Mouse (Mus musculus) heart, embryonic 13.5 days (tissue): ENCODE results near the gene Krcc1. TPM values are rescaled to one million over a fixed set of nuclear protein-coding genes. Genes with fewer than 3 reads are reported as not detected.

Experiments used
- ATAC-seq: fragments of 200-750 bp; cut with Nextera tagmentation; 2 replicates; pipeline ENCODE4 v1.8.0; 2017; ENCODE audit warnings: moderate TSS enrichment; ENCODE audit not compliant: insufficient number of reproducible peaks, low FRiP score, low TSS enrichment; ENCODE audit errors: extremely low read depth
- H3K27ac ChIP-seq: fragments of 300-500 bp; sonication (generic); replicated peaks from 2 replicates; pipeline ENCODE4 v1.5.1; 2015; ENCODE audit warnings: moderate library complexity, mild to moderate bottlenecking, inconsistent platforms
- H3K27me3 ChIP-seq: fragments of 300-500 bp; sonication (generic); replicated peaks from 2 replicates; pipeline ENCODE4 v1.6.1; 2015; ENCODE audit warnings: mild to moderate bottlenecking, inconsistent platforms
- H3K36me3 ChIP-seq: fragments of 300-500 bp; sonication (generic); 2 replicates; pipeline ENCODE4 v1.6.1; 2015; ENCODE audit warnings: mild to moderate bottlenecking, inconsistent platforms
- H3K4me1 ChIP-seq: fragments of 300-500 bp; sonication (generic); 2 replicates; pipeline ENCODE4 v1.6.1; 2015; ENCODE audit warnings: inconsistent platforms
- H3K4me2 ChIP-seq: fragments of 300-500 bp; sonication (generic); 2 replicates; pipeline ENCODE4 v1.6.1; 2015; ENCODE audit warnings: inconsistent platforms, mild to moderate bottlenecking, moderate library complexity
- H3K4me3 ChIP-seq: fragments of 300-500 bp; sonication (generic); 2 replicates; pipeline ENCODE4 v1.5.1; 2015; ENCODE audit warnings: moderate library complexity, mild to moderate bottlenecking, inconsistent platforms
- H3K9ac ChIP-seq: fragments of 300-500 bp; sonication (generic); 2 replicates; pipeline ENCODE4 v1.6.1; 2015; ENCODE audit warnings: inconsistent platforms, mild to moderate bottlenecking, moderate library complexity
- H3K9me3 ChIP-seq: fragments of 300-500 bp; sonication (generic); 2 replicates; pipeline ENCODE4 v1.6.1; 2016; ENCODE audit warnings: inconsistent platforms
- WGBS: fragments of 180-500 bp; shearing (Covaris S2); methylation state at CpG from one replicate; pipeline ENCODE4 v1.1.7; 2015; ENCODE audit warnings: mixed read lengths; 5-methylcytosine and 5-hydroxymethylcytosine counted together
- polyA plus RNA-seq: library from polyadenylated mRNA; unstranded; fragments of >200 nt; fragmentation: Nextera tagmentation; extraction: Ambion mirVana; gene quantifications from 2 replicates; pipeline ENCODE4 v1.2.1, GENCODE M21; 2015

Gene Krcc1
- polyA plus RNA-seq, 1 experiment from 2014 or later: 48.5 TPM

DNA sequence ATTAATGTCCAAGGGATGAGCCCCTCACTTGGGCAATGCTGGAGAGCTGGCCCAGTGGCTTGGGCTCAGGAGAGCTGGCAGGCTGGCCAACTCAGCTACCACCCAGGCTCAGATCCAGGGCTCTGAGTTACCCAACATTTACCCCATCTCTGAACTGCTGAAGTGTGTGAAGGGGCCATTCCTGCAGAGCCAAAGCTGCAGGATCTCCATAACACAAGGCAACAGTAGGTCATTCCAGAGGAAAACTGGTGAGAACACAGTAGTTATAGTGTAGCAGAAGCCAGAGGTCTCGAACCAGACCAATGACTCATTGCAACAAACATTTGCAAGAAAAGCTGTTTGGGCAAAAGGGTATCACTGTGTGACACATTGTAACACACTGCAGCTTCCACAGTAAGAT is 28.7 kb upstream of the Krcc1 start:
- 0 out of 2 replicates have a peak, but pooled peaks cover 2% of the 10 kb centered on the region for H3K9me3 ChIP-seq
- H3K4me2 ChIP-seq: no peak overlapping the region
- no peak overlapping the region for H3K9ac ChIP-seq
- ATAC-seq: no peak
- H3K27ac ChIP-seq: peak overlapping the region; percentile 38
- peaks cover 37% of the 10 kb centered on the region for H3K36me3 ChIP-seq
- H3K4me1 ChIP-seq: peaks cover 24% of the 10 kb centered on the region
- H3K27me3 ChIP-seq: no peaks in the 10 kb centered on the region
- WGBS: 67% methylated on average over 1 of the region's 1 CpGs
- no peak overlapping the region for H3K4me3 ChIP-seq

- WGBS: 82% methylated on average over 3 of the region's 3 CpGs
These were observed 28.2 kb upstream of the Krcc1 start for GRCm38 (mm10) chr6:71243258-71243657.

GRCm38 (mm10) chr6:71248420-71248819 is 23.1 kb upstream of the Krcc1 start:
- Histone ChIP-seq H3K27ac (peak overlapping the region; percentile 84), H3K9ac (0 out of 2 replicates have a peak overlapping the region, but pooled peaks have one; percentile 52), H3K27me3 (no peaks in the 10 kb centered on the region), H3K4me1 (peaks cover 43% of the 10 kb centered on the region), H3K9me3 (0 out of 2 replicates have a peak, but pooled peaks cover 2% of the 10 kb centered on the region), H3K36me3 (peaks cover 23% of the 10 kb centered on the region), H3K4me2 (peak overlapping the region; percentile 20; the same call in 1 of the 2 replicates), H3K4me3 (no peak overlapping the region)
- WGBS: 76% methylated on average over 1 of the region's 1 CpGs
- ATAC-seq: no peak

More at GRCm38 (mm10) chr6:71243258-71243657, 28.2 kb upstream of the Krcc1 start:
- Histone ChIP-seq H3K9ac (no peak overlapping the region), H3K27ac (no peak overlapping the region), H3K4me3 (no peak overlapping the region), H3K36me3 (peaks cover 32% of the 10 kb centered on the region), H3K27me3 (no peaks in the 10 kb centered on the region), H3K4me1 (peaks cover 28% of the 10 kb centered on the region), H3K4me2 (no peak overlapping the region), H3K9me3 (0 out of 2 replicates have a peak, but pooled peaks cover 2% of the 10 kb centered on the region)
- no peak for ATAC-seq

GRCm38 (mm10) chr6:71249615-71250014 is 21.9 kb upstream of the Krcc1 start:
- peak overlapping the region; percentile 84 for H3K27ac ChIP-seq
- no peak overlapping the region for H3K4me3 ChIP-seq
- ATAC-seq: no peak
- peak overlapping the region; percentile 20; the same call in 1 of the 2 replicates for H3K4me2 ChIP-seq
- H3K27me3 ChIP-seq: no peaks in the 10 kb centered on the region
- H3K36me3 ChIP-seq: peaks cover 19% of the 10 kb centered on the region
- peaks cover 50% of the 10 kb centered on the region for H3K4me1 ChIP-seq
- H3K9ac ChIP-seq: no peak overlapping the region
- 0 out of 2 replicates have a peak, but pooled peaks cover 2% of the 10 kb centered on the region for H3K9me3 ChIP-seq
- WGBS: 39% methylated on average over 3 of the region's 3 CpGs

GRCm38 (mm10) chr6:71250951-71251350 is 20.5 kb upstream of the Krcc1 start:
- Histone ChIP-seq H3K4me2 (no peak overlapping the region), H3K27ac (peak overlapping the region; percentile 84), H3K4me1 (peaks cover 57% of the 10 kb centered on the region), H3K9me3 (0 out of 2 replicates have a peak, but pooled peaks cover 2% of the 10 kb centered on the region), H3K4me3 (no peak overlapping the region), H3K36me3 (peaks cover 22% of the 10 kb centered on the region), H3K27me3 (no peaks in the 10 kb centered on the region), H3K9ac (peak overlapping the region; percentile 56)
- no peak for ATAC-seq
- 52% methylated on average over 8 of the region's 8 CpGs for WGBS

GRCm38 (mm10) chr6:71254456-71254855 is 17.0 kb upstream of the Krcc1 start:
- Histone ChIP-seq H3K36me3 (peaks cover 38% of the 10 kb centered on the region), H3K9me3 (no peaks in the 10 kb centered on the region), H3K27ac (peak overlapping the region; percentile 17; the same call in 1 of the 2 replicates), H3K4me1 (peaks cover 58% of the 10 kb centered on the region), H3K9ac (peak overlapping the region; percentile 48), H3K4me2 (peak overlapping the region; percentile 13), H3K27me3 (no peaks in the 10 kb centered on the region), H3K4me3 (no peak overlapping the region)
- WGBS: 58% methylated on average over 6 of the region's 6 CpGs
- no peak for ATAC-seq

GRCm38 (mm10) chr6:71256166-71256565 is 15.3 kb upstream of the Krcc1 start:
- Histone ChIP-seq H3K9me3 (no peaks in the 10 kb centered on the region), H3K27ac (no peak overlapping the region), H3K9ac (no peak overlapping the region), H3K4me2 (no peak overlapping the region), H3K4me1 (peaks cover 49% of the 10 kb centered on the region), H3K27me3 (no peaks in the 10 kb centered on the region), H3K4me3 (no peak overlapping the region), H3K36me3 (peaks cover 39% of the 10 kb centered on the region)
- WGBS: 94% methylated on average over 10 of the region's 10 CpGs
- no peak for ATAC-seq

DNA sequence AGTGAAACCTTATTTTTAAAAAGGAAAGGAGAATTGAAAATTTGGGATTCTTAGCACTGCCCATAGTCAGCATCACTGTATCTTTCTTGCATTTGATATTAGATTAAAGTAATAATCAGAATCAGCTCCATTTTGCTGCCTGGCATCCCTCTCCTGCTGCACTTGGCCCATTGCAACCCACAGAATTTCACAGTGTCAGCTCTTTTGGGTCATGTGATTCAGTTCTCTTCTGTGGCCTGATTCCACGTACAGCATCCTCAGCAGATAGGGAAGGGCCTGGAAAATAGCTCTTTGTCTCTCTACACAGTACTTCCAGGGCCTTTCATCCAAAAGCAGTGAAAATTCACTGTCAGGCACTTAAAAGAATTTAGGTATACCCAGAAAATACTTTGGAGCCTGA is 14.1 kb upstream of the Krcc1 start:
- no peaks in the 10 kb centered on the region for H3K9me3 ChIP-seq
- no peak for ATAC-seq
- H3K4me3 ChIP-seq: no peak overlapping the region
- H3K27ac ChIP-seq: no peak overlapping the region
- H3K36me3 ChIP-seq: peaks cover 39% of the 10 kb centered on the region
- WGBS: 15% methylated on average over 1 of the region's 1 CpGs
- no peaks in the 10 kb centered on the region for H3K27me3 ChIP-seq
- H3K4me1 ChIP-seq: peaks cover 41% of the 10 kb centered on the region
- no peak overlapping the region for H3K9ac ChIP-seq
- no peak overlapping the region for H3K4me2 ChIP-seq

GRCm38 (mm10) chr6:71258562-71258961 is 12.9 kb upstream of the Krcc1 start:
- H3K9ac ChIP-seq: no peak overlapping the region
- no peak for ATAC-seq

DNA sequence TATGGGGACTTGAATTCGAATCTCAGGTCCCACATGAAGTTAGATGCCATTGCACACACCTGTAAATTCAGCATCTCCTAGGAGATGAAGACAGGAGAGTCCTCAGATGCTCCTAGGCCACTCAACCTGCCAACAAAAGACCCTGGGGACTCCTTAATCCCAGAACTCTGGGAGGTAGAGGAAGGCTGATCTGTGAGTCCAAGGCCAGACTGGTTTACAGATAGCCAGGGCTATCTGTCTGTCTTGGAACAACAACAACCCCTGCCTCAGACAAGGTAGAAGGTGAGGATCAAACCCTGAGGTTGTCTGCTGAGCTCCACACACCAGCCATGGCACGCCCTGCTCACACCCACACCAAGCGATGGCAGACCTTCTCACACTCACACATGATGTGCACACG is 12.3 kb upstream of the Krcc1 start:
- peak overlapping the region; percentile 97 for H3K27ac ChIP-seq
- peak overlapping the region; percentile 70 for H3K4me2 ChIP-seq
- peaks cover 55% of the 10 kb centered on the region for H3K4me1 ChIP-seq
- ATAC-seq: no peak
- H3K9ac ChIP-seq: peak overlapping the region; percentile 89
- peaks cover 33% of the 10 kb centered on the region for H3K36me3 ChIP-seq
- H3K9me3 ChIP-seq: no peaks in the 10 kb centered on the region
- H3K27me3 ChIP-seq: no peaks in the 10 kb centered on the region
- 70% methylated on average over 4 of the region's 4 CpGs for WGBS
- H3K4me3 ChIP-seq: peak overlapping the region; percentile 63

More at GRCm38 (mm10) chr6:71258562-71258961, 12.9 kb upstream of the Krcc1 start:
- no peak overlapping the region for H3K27ac ChIP-seq
- peaks cover 53% of the 10 kb centered on the region for H3K4me1 ChIP-seq
- H3K36me3 ChIP-seq: peaks cover 33% of the 10 kb centered on the region
- no peaks in the 10 kb centered on the region for H3K9me3 ChIP-seq
- H3K4me2 ChIP-seq: peak overlapping the region; percentile 70
- peak overlapping the region; percentile 63 for H3K4me3 ChIP-seq
- H3K27me3 ChIP-seq: no peaks in the 10 kb centered on the region
- WGBS: 43% methylated on average over 2 of the region's 2 CpGs

GRCm38 (mm10) chr6:71260051-71260640 is 11.3 kb upstream of the Krcc1 start:
- H3K4me2 ChIP-seq: peak overlapping the region; percentile 70
- H3K4me3 ChIP-seq: peak overlapping the region; percentile 63
- no peak for ATAC-seq
- H3K4me1 ChIP-seq: peaks cover 51% of the 10 kb centered on the region
- H3K9ac ChIP-seq: peak overlapping the region; percentile 89
- H3K27ac ChIP-seq: peak overlapping the region; percentile 97
- 14% methylated on average over 6 of the region's 6 CpGs for WGBS
- peaks cover 32% of the 10 kb centered on the region for H3K36me3 ChIP-seq
- H3K9me3 ChIP-seq: no peaks in the 10 kb centered on the region
- H3K27me3 ChIP-seq: no peaks in the 10 kb centered on the region

- peak overlapping the region; percentile 63 for H3K4me3 ChIP-seq
- no peaks in the 10 kb centered on the region for H3K9me3 ChIP-seq
- H3K9ac ChIP-seq: peak overlapping the region; percentile 89
- H3K27ac ChIP-seq: peak overlapping the region; percentile 97
- peaks cover 48% of the 10 kb centered on the region for H3K4me1 ChIP-seq
- peaks cover 23% of the 10 kb centered on the region for H3K36me3 ChIP-seq
- ATAC-seq: no peak
- 42% methylated on average over 3 of the region's 3 CpGs for WGBS
- no peaks in the 10 kb centered on the region for H3K27me3 ChIP-seq
- peak overlapping the region; percentile 70 for H3K4me2 ChIP-seq
These were observed 10.4 kb upstream of the Krcc1 start for GRCm38 (mm10) chr6:71261060-71261459.
